Mouse (Mus musculus): ENCODE results near the gene Fgf12.

The Fgf12 gene

DNA sequence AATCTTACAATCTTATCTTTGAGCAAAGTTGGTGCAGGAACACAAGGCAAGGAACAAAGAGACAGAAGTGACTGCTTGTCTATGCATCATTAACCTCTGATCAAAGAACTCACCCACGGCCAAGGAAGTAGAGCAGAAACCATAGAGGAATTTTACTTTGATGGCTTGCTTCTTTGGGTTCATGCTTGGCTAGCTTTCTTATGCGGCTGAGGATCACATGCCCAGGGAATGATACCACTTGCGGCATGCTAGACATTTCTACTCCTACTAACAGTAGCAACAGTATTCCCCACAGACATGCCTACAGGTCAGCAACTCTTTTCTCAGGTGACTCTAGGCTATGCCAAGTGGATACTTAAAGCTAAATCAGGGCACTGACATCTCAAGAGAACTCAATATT is 429.3 kb downstream of the Fgf12 start:
- no peak for DNase-seq (ENCODE audit: low spot score)

GRCm38 (mm10) chr16:28311618-28312017 is 441.2 kb downstream of the Fgf12 start:
- DNase-seq (ENCODE audit: low spot score) = no peak

DNA sequence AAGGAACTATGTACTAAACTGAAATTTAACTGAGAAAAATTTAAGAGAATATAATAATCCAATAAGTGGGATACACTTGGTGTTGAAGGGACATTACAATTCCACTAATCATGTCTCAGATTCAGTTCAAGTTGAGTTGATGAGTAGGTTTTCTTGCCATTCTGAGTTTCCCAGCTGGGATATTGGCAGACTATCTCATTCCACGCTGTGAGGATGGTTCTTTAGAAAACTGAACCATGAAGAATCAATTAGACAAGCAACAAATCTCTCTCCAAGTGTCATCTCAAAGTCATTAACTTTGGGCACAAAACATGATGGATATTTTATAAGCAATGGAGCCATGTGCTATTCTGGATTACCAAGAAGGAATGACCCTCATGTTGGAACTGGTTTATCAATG is 449.0 kb downstream of the Fgf12 start:
- no peak for DNase-seq (ENCODE audit: low spot score)

- DNase-seq (ENCODE audit: low spot score) = no peak
Observed at GRCm38 (mm10) chr16:28289689-28290330, 463.1 kb downstream of the Fgf12 start.

- no peak for DNase-seq (ENCODE audit: low spot score)
Observed at GRCm38 (mm10) chr16:28257904-28258303, 495.0 kb downstream of the Fgf12 start.

GRCm38 (mm10) chr16:28254303-28254702 is 498.6 kb downstream of the Fgf12 start:
- DNase-seq (ENCODE audit: low spot score) = no peak

GRCm38 (mm10) chr16:28251930-28252329 is 500.9 kb downstream of the Fgf12 start:
- no peak for DNase-seq (ENCODE audit: low spot score)

GRCm38 (mm10) chr16:28242867-28243649 is 509.8 kb downstream of the Fgf12 start:
- no peak for DNase-seq (ENCODE audit: low spot score)

- no peak for DNase-seq (ENCODE audit: low spot score)
Observed at GRCm38 (mm10) chr16:28239382-28239781, 513.5 kb downstream of the Fgf12 start.

- DNase-seq (ENCODE audit: low spot score) = no peak
Observed at GRCm38 (mm10) chr16:28238019-28238868, 514.6 kb downstream of the Fgf12 start.

GRCm38 (mm10) chr16:28215930-28216329 is 536.9 kb downstream of the Fgf12 start:
- no peak for DNase-seq (ENCODE audit: low spot score)

DNA sequence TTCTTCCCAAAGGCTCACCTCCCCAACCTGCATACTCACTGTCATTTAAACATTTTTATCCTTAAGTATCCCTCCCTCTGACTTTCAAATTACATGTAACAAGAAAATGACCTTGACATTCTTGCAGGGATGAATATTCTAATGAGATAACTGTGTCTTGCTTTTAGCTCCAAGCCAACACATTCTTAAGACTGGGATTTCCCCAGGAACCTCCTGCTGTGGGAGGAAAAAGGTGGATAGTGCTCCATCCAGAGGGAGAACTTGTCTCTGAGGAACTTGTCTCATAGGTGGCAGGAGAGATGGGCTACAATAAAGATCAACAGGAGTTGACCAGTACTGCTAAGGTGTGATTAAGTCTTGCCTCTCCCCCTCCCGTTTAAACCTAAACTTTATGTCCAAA is 540.5 kb downstream of the Fgf12 start:
- DNase-seq (ENCODE audit: low spot score) = no peak

DNA sequence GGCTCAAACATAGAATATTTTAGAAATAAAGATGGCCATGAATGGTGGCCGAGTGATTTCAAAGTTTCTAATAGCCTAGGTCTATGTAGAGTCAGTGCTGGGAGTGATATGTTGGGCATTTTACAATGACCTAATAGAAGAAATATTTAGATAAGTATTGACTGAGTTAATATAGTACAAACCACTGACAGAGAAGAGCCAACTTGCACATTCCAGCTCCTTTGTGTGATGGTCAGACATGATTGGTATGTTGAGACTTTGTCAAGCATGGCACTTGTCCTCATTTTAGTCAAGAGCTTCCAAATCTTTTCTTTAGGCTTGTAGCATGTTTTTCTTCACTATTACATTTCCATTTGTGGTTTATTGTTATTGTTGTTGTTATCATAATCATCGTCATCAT is 596.4 kb downstream of the Fgf12 start:
- no peak for DNase-seq (ENCODE audit: low spot score)

DNA sequence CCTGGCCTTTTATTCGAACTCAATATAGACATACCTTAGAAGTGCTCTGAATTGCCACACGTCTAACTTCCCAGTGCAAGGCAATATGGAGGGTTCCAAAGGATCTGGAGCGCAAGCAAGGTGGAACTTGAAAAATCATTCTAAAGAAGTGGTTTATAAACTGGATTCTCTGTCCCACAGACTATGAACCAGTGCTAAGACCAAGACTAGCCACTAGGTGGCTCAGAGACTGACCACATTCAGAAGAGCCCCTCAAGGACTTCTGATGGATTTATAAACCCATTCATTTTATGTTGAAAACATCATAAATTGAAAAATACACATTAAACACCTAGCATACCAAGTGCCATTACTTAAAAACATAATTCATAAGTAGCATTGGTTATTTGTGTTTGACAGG is 611.9 kb downstream of the Fgf12 start:
- DNase-seq (ENCODE audit: low spot score) = no peak

- no peak for DNase-seq (ENCODE audit: low spot score)
Observed at GRCm38 (mm10) chr16:28127006-28127405, 625.9 kb downstream of the Fgf12 start.

Data from MN1 (cell line).